Mouse (Mus musculus) retina, adult 2 months (tissue): ENCODE measurements at regions not wholly inside any gene's neighbourhood (a gene's known extent, or its start where the extent isn't known, plus 50 kb on each side); places are given as distances from the start of the nearest gene placed in this dataset.
A peak's percentile ranks its signal among the peaks of the same experiment; 100 is the strongest.

Source experiments
- DNase-seq: peaks from one replicate; pipeline ENCODE4 v3.0.0-alpha.2; 2012; ENCODE audit warnings: low read depth, low spot score

DNA sequence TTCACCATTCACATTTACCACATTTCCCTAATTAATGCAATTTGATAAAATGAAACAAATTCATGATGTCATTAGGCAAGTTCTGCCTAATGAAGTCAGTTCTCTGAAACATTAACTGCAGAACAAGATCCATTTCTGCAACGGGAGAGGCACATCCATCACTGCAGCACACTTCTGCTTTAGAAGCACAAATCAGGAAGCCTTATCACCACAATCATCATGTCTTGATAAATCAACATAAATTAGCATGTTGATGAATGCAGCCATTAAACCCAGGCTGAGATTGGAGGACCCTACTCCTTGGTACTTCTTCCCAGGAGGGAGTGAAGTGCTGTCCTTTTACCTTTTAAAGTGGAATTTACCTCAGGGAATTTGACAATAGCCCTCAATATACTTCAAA lies 1195.4 kb downstream of the Defb40 start:
- DNase-seq = no peak

DNA sequence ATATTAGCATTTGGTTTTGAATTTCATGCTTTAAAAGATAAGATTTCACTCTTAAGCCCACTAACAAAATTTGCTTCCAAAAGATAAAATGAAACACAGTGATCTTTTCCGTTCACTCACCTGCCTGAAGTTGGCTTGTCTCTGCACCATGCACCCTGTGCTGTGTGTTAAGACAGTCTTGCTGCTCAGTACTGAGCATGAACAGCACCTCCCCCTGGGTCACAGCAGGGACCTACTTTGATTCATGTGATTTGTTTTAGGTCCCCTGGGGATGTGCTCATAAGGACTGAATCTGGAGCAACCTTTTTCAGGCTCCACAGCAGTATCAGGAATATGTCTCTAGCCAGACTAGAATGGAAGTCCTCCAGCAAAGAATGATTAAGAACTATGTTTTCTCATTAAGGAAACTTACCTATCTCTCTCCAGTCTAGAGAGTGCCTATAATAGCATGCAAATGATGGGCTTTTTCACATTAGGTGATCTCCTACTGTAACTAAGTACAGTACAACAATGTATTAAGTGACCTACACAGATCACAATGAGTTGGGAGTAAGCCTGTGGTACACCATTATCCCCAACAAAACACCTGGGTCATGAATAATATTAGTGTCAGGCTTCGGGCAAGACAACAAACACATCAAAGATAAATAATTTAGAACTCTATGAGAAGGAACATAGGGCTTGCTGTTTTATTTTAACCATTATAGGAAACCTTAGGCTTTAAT lies 1196.3 kb downstream of the Defb40 start:
- no peak for DNase-seq

DNA sequence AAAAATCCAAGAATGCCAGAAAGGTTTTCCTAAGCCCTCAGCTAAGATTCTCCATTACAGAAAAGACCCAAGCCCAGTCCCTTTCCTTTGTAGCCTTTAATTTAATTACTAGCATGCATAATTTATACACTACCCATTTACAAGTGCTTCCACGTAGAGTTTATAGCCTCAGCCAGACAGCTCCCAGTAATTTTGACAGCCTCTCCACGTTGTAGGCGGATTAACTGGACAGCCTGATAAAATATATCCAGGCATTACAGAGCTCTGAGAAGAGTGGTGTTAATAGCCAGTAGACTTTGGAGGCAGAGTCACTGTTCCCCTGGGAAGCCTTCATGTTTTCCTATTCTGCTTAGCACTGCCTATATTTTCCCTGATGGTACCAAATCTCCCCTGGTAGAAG lies 1202.6 kb downstream of the Defb40 start:
- DNase-seq = no peak

DNA sequence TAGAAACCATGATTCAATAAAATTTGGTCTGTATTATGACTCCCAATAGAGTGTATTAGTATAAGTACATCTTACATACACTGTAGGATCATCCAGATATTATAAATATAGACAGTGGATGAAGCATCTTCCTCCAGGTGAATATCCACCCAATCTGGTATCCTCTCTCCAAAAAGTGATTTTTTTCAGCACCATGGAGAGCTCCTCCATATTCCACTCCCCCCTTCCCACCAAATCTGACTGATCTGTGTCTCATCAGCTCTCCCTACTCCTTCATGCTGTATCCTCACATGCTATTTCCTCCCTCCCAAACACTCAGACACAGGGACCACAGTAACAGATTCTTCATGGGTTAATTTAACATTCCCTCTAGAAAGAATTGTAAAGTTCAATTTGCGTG lies 1204.7 kb downstream of the Defb40 start:
- DNase-seq = no peak

DNA sequence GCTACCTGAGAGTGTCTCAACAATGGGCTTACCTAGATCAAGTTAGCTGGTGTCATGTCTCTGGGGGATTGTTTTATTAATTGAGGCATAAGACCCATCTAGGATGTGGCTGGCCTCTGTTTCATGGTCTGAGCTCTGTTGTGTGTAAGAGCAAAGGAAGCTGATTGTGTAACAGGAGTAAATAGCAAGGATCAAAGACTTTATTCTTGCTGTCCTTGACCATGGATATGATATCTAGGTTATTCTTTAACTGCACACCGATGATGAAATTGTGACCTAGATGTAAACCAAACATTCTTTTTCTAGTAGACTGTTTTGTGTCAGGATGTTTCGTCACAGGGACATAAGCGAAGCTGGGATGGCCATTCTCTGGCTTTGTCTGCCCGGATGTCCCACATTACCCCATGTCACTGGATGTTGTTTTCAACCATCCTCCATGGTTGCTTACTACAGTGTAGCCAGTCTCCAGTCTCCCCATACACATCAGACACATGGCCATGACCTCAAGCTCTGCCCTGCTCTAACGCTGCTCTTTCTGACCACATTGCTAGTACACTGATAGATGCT lies 1210.5 kb downstream of the Defb40 start:
- no peak for DNase-seq

DNA sequence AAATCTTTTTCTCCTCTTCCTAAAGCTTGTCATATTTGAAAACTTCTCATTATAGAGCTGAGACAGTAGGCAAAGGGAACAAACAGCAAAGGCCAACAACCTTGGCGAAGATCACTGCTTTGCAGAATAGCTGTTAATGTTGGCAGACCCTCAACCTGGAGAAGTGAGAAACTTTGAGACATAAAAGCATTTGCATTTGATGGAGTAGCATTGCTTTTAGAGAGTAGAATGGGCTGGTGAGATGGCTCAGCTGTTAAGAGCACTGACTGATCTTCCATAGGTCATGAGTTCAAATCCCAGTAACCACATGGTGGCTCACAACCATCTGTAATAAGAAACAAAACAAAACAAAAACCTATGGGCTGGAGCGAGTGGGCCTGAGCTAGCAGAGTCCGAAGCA lies 1253.4 kb downstream of the Defb40 start:
- no peak for DNase-seq

DNA sequence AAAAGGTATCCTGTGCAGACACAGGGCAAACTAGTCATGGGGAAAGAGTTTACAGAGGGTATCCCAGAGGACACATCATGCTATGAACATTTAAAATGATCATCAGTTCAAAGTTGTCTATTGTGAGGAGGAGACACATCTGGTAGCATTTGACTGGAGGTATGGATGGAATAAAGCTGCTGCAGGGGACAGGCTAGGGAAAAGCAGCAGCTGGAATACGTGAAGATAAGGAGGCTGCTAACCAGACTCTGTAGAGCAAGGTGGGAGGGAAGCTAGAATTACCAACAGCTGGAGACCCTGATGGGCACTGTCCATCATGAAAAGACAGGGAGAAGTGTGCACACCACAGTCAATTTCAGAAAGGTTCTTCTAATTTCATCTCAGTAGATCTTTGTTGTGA lies 1268.9 kb downstream of the Defb40 start:
- no peak for DNase-seq

DNA sequence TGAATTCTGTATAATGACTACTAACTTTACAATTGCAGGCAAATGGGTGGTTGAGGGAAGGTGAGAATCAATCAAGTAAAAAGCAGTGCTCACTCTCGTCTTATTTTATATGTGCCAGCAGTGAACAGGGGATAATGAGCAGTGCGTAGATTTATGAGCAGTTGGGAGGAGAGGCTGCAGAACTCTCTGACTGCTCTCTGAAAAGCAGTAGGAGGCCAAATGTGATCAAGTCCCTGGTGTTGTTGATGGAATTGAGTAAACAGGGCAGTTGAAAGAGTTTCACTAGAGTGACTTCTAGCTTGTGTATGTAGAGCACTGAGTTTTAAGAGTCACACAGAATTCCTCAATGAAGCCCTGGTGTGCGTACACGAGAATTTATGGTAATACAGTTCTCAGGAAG lies 1269.6 kb downstream of the Defb40 start:
- no peak for DNase-seq

DNA sequence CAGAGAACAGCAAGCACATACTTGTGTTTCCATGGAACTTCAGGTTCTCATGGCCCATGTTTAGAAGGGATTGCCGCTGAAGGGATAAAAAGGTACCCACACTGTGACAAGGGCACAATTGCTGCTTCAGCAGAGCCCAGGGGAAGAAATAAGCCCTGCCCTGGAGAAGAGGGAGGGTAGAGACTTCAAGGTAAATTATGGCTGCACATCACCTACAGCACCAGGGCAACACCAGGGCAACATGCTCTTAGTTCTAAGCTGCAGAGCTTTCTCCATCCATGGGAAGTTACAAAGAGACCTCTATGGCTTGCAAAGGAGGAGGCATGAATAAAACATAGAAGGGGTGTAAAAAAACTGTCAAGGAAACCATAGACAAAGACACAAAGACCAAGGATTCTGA lies 1273.8 kb downstream of the Defb40 start:
- DNase-seq = no peak

DNA sequence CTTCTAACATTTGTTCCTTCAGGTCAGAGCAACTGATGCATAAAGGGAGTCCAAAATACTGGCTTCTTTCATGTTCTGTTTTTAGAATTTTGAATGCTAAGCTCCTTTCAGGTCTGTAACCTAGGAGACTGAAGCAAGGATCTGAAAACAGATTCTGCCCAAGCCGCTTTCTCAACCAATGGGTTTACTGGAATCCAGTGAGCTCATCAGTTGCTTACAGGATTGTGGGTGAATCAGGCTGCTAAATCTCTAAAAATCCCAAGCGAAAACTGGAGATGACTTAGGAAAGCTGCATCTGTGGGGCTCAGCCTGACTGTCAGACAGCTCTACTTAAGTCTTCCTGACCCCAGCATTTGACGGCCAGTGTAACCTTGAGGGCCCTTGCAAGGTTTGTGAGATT lies 1277.7 kb downstream of the Defb40 start:
- peak; percentile 3 for DNase-seq

DNA sequence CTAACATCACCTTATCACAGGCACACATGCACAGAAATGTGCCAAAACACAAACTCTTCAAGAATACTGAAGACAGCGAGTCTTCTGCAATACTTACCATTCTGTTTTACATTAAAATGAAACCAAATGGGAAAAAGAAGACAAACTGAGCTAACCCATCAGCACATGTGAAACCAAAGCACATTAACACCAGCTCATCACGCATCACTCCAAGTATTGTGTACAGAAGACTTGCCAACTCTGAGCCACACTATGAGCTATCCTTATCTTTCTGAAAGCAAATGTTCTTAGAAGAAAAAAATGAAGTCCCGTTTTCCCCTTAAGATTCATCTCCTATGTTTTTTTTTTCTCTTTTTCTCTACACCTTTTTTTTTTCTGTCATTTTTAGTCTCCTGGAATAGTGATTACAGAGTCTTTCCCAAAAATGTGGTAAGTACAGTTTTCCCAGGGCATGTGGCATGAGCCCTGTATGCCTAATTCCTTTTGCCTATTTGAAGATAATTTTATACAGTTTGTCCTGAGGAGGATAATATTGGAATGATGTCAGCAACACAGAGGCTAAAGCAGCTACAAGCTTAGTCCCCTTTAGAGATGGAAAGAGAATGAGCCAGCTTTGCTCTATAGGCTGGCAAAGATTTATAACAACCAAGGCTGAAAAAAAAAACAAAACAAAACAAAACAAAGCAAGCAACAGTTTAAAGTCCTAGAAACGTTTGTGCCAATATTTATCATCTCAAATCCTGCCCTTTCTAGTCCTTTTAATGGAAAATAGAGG lies 1287.8 kb downstream of the Defb40 start:
- DNase-seq = no peak

DNA sequence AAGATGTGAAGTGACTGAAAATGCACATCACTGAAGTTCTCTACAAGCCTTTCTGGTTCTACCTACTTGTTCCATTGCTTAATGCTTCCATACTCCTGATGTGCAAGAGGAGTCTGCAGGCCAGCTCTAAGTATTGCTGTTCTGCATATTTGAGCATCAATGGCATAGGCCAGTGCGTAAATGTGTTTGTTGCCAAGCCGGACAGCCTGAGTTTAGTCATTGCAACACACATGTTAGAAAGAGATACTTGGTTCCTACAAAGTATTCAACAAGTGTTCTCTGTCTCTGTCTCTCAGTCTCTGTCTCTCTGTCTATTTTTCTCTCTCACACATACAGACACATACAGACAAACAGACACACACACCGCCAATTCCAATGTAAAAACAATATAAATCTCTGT lies 1288.4 kb downstream of the Defb40 start:
- no peak for DNase-seq

DNA sequence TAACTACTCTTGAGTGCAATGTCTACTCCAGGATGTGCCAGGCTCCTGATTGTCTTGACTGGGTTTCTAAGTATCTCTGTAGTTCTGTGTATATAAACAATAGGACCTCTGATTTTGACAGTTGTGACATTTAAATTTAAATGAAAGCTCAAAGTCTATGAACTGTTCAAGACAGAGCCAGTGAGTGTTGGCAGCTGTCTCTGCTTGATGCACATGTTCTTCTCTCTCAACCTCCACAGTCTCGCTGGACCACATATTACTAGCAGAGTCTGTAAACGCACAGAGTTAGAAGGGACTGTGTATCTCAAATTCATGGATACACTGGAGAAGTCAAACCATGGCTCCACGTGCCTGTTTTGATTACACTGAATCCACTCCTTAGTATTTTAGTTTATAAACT lies 1291.0 kb downstream of the Defb40 start:
- DNase-seq = no peak

DNA sequence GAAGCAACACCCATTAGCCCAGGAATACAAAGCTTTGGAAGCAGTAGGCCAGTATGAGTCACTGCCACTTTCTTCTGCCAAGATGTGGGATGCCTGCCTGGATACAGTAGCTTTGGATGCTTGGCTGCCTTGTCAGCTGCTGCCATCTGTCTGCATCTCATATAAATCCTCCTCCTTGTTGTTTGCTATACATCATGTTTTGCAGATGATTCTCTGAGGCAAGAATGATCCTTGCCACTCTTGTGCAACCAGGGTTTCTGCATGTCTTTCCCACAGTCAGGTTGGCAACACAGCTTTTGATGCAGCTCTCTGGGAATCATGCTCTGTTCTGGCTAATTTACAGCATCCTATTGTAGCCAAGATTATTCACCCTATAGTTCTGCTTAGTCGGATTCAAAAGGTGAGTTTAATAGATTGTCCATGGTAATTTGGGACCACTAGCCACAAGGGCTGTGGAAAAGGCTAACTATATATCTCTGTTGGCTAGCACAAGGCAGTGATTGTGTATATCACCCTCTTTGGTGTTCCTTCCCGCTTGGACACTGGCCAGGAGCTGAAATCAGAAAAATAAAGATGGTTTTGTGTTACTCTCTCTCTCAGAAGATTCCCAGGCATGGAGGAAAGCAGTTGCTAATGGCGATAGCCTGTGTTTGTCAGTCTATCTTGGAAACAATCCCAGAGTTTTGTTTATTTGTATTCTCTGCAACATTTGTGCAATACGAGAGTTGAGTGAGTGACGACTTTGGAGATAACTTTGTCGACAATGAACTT lies 1313.5 kb downstream of the Defb40 start:
- DNase-seq = no peak

DNA sequence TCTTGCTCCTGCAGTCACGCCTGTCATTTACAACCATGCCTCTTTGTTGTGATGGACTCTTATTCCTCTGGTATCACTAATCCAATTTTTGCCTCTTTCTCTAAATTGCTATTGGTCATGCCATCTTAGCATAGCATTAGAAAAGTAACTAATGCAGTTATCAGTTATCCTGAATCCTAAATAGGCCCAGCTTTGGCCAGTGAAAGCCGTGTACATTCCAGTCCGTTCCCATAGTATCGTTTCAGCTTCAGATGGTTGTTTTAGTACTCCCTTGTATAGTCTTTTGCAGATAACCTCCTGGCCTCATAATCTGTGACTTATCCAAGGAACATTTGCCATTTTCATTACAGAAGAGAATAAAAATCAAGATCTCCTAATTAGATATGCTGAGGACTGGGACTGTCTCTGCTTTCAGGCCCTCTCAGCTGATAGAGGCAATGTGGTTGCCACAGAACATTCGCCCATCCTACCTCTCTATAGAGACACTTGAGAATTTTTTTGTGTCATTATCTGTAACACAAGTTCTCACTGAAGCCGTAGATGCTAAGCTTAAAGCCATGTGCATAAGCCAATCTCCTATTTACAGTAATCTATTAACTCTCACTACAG lies 1318.2 kb downstream of the Defb40 start:
- DNase-seq = no peak

DNA sequence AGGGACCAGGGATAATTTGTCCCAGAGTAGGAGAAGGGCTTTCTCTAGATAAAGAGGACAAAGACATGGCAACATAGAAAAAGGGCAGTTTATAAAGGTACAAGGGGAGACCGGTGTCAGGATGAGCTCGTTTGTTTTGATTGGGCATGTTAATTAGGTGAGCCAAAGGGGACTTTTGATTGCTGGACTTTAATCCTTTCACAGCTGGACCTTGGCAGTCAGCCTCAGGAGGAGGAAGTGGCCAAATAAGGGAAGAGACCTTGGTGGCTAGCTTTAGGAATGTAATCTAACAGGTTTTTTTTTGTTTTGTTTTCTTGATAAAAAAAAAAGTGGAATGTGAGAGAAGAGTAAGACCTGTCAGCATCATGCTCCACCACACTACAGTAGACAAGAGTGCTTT lies 1324.3 kb downstream of the Defb40 start:
- DNase-seq = no peak

DNA sequence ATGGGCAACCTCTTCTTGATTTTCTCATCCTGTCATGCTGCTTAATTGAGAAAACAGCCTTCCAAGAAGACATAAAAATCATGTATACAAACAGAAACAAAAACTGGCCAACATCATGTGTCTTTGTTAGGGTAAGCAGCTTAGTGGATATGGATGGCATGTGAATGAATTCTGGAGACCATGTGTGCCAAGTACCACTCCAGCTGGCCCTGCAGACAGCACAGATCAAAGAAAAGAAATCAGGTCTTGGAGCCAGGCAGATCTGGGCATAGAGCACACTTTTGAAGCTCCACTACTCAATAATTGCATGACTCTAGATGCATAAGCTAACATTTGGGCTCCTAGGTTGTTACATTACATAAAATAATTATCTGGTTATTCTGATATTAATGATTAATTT lies 1330.5 kb downstream of the Defb40 start:
- no peak for DNase-seq

DNA sequence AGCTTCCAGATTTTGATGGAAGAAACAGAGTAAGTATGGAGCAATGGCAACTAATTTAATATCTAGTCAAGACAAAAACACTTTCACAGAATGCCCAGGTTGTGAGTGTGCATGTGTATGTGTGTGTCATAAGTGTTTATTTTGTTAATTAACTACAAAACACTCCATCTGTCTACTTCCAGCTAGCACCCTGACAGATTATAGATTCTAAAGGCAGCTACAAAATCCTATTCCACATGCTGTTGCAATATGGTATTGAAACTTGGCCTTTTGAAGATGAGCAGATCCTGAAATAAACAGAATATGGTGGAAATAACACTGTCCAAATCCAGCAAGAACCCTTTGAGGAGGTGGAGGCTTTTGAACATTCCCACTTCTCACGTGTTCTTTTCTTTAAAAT lies 1356.9 kb downstream of the Defb40 start:
- no peak for DNase-seq

DNA sequence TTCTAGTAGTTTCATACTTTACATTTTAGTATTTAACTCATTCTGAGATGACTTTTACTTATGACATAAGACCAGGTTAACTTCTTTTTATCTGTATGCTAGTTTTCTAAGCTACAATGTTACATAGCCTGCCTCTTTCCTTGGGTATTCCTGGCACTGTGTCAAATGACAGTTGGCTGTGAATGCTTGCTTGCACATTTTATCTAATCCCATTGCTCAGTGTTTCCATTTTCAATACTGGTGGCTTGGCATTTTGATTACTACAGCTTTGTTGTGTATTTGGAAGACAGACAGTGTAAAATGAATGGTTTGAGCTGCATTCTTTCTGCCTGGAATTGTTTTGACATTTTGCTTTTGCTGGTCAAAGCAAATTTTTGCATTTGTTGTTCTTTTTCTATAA lies 1359.2 kb downstream of the Defb40 start:
- DNase-seq = no peak

DNA sequence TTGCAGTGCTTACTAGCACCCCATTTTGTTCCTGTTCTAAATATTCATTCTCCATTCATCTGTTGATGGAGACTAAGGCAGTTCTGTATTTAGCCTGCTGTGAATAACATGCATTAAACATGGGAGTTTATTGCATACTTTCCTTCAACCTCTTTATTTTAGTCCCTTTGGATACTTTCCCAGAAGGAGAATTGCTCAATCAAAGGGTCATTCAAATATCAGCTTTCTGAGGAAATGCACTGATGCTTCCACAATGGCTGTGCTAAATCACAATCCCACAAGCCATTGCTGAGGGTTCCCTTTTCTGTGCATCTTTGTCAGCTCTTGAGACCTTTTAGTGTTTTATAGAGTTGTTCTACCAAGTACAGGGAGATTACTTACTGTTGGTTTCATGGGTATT lies 1359.9 kb downstream of the Defb40 start:
- DNase-seq = no peak

DNA sequence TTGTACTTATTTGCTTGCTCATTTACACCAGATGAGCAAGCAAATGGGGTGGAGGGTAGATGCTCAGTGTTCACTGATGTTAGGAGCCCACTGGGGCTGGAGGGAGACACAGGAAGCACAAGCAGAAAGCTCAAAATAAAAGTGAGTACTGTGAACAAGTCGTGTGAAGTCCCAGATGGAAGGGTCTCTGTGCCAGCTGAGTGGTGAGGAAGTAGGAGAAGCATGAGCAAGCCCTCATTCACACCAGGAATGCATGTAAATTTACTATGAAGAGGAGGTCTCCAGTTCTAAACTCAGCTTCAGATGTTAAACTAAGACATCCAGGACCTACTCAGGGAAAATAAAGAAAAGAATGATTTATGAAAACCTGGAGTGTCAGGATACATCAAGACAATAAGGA lies 1375.2 kb downstream of the Defb40 start:
- DNase-seq = no peak

DNA sequence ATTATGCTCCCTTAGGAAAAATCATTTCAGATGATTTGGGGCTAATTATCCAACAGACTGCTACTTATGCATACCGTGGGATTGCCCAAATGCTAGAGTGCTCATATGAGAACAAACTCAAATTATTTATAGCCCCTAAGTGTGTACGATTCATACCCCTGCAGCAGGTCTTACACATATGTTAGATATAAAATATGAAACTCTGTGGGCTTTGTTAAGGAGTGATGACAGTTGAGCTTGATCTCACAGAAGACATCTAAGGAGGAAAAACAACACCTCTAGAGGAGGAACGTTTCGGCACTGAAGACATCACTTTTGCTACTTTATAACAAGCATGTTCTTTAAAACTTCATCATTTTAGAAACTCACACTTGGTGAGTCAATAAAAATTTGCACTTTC lies 1379.3 kb downstream of the Defb40 start:
- no peak for DNase-seq
